Mouse (Mus musculus): ENCODE measurements at regions not wholly inside any gene's neighbourhood (a gene's known extent, or its start where the extent isn't known, plus 50 kb on each side); places are given as distances from the start of the nearest gene placed in this dataset.

GRCm38 (mm10) chr7:37204800-37205199 lies 506.9 kb downstream of the Tshz3 start:
- TF ChIP-seq POLR2A (IDR thresholded peaks at IDR 0.05; ENCODE audit: extremely low read depth, insufficient read depth, low read length): no peak
- TF ChIP-seq CTCF (IDR thresholded peaks at IDR 0.05; ENCODE audit: low read depth, low read length): no peak

Data from liver, adult 2 months (tissue).